Mouse (Mus musculus): ENCODE data around the gene Nxph3. TPM values are rescaled to one million over a fixed set of nuclear protein-coding genes. Genes with fewer than 3 reads are reported as not detected.

Gene Nxph3
- polyA plus RNA-seq, 1 experiment, result 30.2 TPM

DNA sequence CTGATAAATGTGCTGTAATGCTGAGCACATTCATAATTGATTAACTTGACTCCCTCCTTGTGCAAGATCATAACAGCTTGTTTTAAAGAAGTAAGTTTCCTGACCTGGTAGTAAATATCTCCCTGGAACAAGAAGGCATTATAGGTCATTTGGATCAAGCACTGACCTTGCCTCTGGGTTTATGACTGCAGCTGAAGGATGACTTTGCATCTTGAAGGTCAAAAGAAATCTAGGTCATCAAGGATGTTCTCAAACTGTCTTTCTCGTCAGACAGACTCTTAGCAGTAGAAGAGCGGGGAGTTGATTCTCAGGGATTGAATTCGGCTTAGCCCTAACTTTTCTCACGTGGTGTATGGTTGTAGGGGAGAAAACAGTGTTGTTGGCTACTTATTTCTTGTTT is 33.7 kb downstream of the Nxph3 start:
- Histone ChIP-seq H3K27ac (ENCODE audit: insufficient read depth, low read length) (no peak overlapping the region), H3K4me3 (ENCODE audit: insufficient read depth, low read length) (no peak overlapping the region), H3K4me1 (ENCODE audit: control insufficient read depth, insufficient read depth, low read length) (peaks cover 3% of the 10 kb centered on the region; the same call in 1 of the 2 replicates)
- TF ChIP-seq POLR2A (IDR thresholded peaks at IDR 0.05; ENCODE audit: extremely low read depth, insufficient read depth, low read length), result no peak
- no peak for TF ChIP-seq CTCF (IDR thresholded peaks at IDR 0.05; ENCODE audit: extremely low read depth, insufficient read depth, low read length)

DNA sequence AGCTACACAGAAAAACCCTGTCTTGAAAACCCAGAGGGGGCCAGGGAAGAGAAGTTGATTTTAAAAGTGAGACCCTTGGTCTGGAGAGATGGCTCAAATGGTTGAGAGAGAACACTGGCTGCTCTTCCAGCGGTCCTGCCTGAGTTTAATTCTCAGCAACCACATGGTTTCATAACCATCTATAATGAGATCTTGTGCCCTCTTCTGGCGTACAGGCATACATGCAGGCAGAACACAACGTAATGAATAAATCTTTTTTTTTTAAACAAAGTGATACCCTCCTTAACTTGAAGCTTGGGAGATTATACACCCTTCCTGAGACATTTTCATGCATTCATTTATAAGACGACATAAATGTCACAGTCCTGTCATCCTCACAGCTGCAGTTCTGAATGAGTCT is 34.9 kb downstream of the Nxph3 start:
- no peak for TF ChIP-seq POLR2A (IDR thresholded peaks at IDR 0.05; ENCODE audit: extremely low read depth, insufficient read depth, low read length)
- TF ChIP-seq CTCF (IDR thresholded peaks at IDR 0.05; ENCODE audit: extremely low read depth, insufficient read depth, low read length), result peak; percentile 15; the same call in 1 of the 2 replicates
- no peak overlapping the region for H3K27ac ChIP-seq (ENCODE audit: insufficient read depth, low read length)
- peaks cover 5% of the 10 kb centered on the region; the same call in 1 of the 2 replicates for H3K4me1 ChIP-seq (ENCODE audit: control insufficient read depth, insufficient read depth, low read length)
- H3K4me3 ChIP-seq (ENCODE audit: insufficient read depth, low read length), result no peak overlapping the region

DNA sequence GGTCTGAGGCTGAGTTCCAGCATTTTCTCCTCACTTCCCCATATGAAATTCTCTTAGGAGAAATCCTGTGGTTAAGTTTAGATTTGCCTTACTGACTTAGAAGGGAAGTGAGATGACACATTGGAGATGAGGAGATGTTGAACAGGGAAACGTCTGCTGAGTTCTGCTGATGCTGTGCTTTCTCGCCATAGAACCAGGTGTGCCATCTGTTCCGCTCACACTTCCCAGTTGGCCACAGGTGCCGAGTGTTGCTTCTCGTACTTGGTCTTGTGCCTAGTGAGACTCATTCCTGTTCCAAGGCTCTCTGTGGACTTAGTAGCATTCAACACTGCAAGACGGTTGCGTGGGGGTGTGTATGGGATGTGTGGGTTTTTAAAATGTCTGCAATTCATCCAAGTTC is 38.0 kb downstream of the Nxph3 start:
- Histone ChIP-seq H3K4me1 (ENCODE audit: control insufficient read depth, insufficient read depth, low read length) (peaks cover 5% of the 10 kb centered on the region; the same call in 1 of the 2 replicates), H3K27ac (ENCODE audit: insufficient read depth, low read length) (no peak overlapping the region), H3K4me3 (ENCODE audit: insufficient read depth, low read length) (no peak overlapping the region)
- TF ChIP-seq POLR2A (IDR thresholded peaks at IDR 0.05; ENCODE audit: extremely low read depth, insufficient read depth, low read length) (no peak), CTCF (IDR thresholded peaks at IDR 0.05; ENCODE audit: extremely low read depth, insufficient read depth, low read length) (no peak)

DNA sequence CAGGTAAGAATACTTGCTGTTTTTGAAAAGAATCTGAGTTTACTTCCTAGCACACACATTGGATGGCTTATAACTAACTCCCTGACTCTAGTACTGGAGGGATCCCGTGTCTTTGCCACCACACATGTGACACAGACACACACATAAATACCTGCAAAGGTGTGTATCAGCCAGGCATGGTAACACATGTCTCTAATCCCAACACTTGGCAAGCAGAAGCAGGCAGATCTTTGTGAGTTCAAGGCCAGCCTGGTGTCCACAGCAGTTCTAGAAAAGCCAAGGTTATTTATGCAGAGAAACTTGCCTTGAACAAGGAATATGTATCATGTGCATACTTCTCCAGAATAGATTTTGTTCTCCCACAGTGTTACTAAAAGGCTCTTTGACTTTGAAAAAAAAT is 40.9 kb downstream of the Nxph3 start:
- Histone ChIP-seq H3K27ac (ENCODE audit: insufficient read depth, low read length) (no peak overlapping the region), H3K4me3 (ENCODE audit: insufficient read depth, low read length) (no peak overlapping the region), H3K4me1 (ENCODE audit: control insufficient read depth, insufficient read depth, low read length) (peaks cover 5% of the 10 kb centered on the region; the same call in 1 of the 2 replicates)
- no peak for TF ChIP-seq POLR2A (IDR thresholded peaks at IDR 0.05; ENCODE audit: extremely low read depth, insufficient read depth, low read length)
- no peak for TF ChIP-seq CTCF (IDR thresholded peaks at IDR 0.05; ENCODE audit: extremely low read depth, insufficient read depth, low read length)

DNA sequence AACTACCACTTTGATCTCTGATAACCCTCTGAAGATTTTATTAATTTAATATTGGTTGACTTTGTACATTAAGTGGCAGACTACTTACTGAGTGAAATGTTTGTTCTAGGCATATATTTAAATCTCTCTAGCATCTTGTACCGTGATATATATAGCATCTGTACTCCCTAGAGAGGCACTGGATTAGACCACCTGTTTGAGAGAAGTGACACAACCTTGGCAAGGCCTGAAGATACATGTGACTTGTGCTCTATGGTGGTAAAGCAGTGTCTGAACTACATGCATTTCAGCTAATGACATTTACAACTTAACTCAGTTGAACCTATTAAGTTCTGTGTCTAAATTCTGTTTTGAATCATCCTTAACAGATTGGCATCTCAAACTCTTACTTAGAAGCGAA is 41.4 kb downstream of the Nxph3 start:
- peaks cover 5% of the 10 kb centered on the region for H3K4me1 ChIP-seq (ENCODE audit: control insufficient read depth, insufficient read depth, low read length)
- no peak for TF ChIP-seq CTCF (IDR thresholded peaks at IDR 0.05; ENCODE audit: extremely low read depth, insufficient read depth, low read length)
- no peak for TF ChIP-seq POLR2A (IDR thresholded peaks at IDR 0.05; ENCODE audit: extremely low read depth, insufficient read depth, low read length)
- H3K27ac ChIP-seq (ENCODE audit: insufficient read depth, low read length), result no peak overlapping the region
- H3K4me3 ChIP-seq (ENCODE audit: insufficient read depth, low read length), result no peak overlapping the region

DNA sequence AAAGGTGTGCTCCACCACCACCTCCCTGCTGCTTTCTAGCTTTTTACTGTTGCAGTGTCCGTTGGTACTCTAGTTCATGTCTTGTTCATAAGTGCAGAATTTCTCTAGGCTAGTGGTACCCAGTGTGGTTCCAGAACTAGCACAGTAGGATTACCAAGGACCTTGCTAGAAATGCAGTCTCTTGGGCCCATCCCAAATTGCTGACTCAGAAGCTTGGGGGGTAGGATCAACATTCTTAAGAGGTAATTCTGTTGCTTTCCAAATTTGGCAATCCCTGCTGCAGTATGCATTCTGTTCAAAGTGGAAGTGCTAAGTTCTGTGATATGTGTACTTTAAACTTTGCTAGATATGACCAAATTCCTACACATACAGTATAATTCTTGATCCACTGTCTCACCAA is 46.6 kb downstream of the Nxph3 start:
- TF ChIP-seq CTCF (IDR thresholded peaks at IDR 0.05; ENCODE audit: extremely low read depth, insufficient read depth, low read length) (no peak), POLR2A (IDR thresholded peaks at IDR 0.05; ENCODE audit: extremely low read depth, insufficient read depth, low read length) (no peak)
- H3K27ac ChIP-seq (ENCODE audit: insufficient read depth, low read length), result no peak overlapping the region
- no peak overlapping the region for H3K4me3 ChIP-seq (ENCODE audit: insufficient read depth, low read length)
- H3K4me1 ChIP-seq (ENCODE audit: control insufficient read depth, insufficient read depth, low read length), result no peaks in the 10 kb centered on the region; the same call in 1 of the 2 replicates

DNA sequence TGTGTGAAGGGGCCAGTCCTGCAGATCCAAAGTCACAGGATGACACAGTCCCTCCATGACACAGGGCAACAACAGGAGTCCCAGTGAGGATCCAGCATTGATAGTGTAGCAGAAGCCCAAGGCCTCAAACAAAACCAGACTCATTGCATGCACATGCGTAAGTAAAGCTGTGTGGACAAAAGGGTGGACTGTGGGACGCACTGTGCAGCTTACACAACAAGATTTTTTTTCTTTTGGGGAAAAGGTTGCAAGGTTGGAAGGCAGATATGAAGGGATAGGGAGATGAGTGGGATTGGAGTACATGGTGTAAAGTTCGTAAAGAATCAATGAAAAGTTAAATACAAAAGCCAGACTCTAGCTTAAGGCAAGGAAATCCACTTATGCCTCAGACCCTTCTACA is 52.2 kb downstream of the Nxph3 start:
- no peak overlapping the region for H3K4me3 ChIP-seq (ENCODE audit: insufficient read depth, low read length)
- no peaks in the 10 kb centered on the region; the same call in 1 of the 2 replicates for H3K4me1 ChIP-seq (ENCODE audit: control insufficient read depth, insufficient read depth, low read length)
- no peak overlapping the region for H3K27ac ChIP-seq (ENCODE audit: insufficient read depth, low read length)
- TF ChIP-seq CTCF (IDR thresholded peaks at IDR 0.05; ENCODE audit: extremely low read depth, insufficient read depth, low read length), result no peak
- no peak for TF ChIP-seq POLR2A (IDR thresholded peaks at IDR 0.05; ENCODE audit: extremely low read depth, insufficient read depth, low read length)

DNA sequence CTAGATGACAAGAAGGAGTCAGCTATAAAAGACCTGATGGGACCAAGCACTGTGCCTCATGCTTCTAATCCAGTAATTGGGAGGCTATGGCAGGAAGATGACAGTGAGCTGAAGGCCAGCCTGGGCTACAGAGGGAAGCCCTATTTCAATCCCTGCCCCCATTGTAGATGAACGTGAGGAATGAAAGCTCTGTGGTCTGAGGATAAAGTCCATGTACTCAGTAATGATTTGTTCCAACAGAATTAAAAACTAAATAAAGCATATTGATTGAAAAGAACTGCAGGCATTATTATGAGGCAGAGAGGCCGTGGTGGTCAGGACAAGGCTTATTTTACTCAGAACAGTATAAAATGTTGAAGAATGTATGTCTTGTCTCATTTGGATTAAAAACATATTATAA is 53.5 kb downstream of the Nxph3 start:
- no peak for TF ChIP-seq CTCF (IDR thresholded peaks at IDR 0.05; ENCODE audit: extremely low read depth, insufficient read depth, low read length)
- TF ChIP-seq POLR2A (IDR thresholded peaks at IDR 0.05; ENCODE audit: extremely low read depth, insufficient read depth, low read length), result no peak
- no peak overlapping the region for H3K27ac ChIP-seq (ENCODE audit: insufficient read depth, low read length)
- H3K4me3 ChIP-seq (ENCODE audit: insufficient read depth, low read length), result no peak overlapping the region
- no peaks in the 10 kb centered on the region; the same call in 1 of the 2 replicates for H3K4me1 ChIP-seq (ENCODE audit: control insufficient read depth, insufficient read depth, low read length)

Other genes starting within 250 kb of the Nxph3 start
- gene Kat7, start 204.3 kb downstream of the Nxph3 start, polyA plus RNA-seq (2012; rRNA removed), result 51.1 and 51.8 TPM in 2 replicates
- 7.5 and 7.7 TPM in 2 replicates for gene Fam117a, start 177.6 kb downstream of the Nxph3 start, polyA plus RNA-seq (2012; rRNA removed)
- gene Slc35b1, start 129.9 kb downstream of the Nxph3 start, polyA plus RNA-seq (2012; rRNA removed), result 77.9 and 78.2 TPM in 2 replicates
- gene Spop, start 100.5 kb downstream of the Nxph3 start, polyA plus RNA-seq (2012; rRNA removed), result 128 and 136 TPM in 2 replicates
- 0.86 and 0.93 TPM in 2 replicates for gene Ngfr, start 73.2 kb upstream of the Nxph3 start, polyA plus RNA-seq (2012; rRNA removed)
- 128 and 129 TPM in 2 replicates for gene Phb, start 152.4 kb upstream of the Nxph3 start, polyA plus RNA-seq (2012; rRNA removed)
- gene Zfp652, start 198.1 kb upstream of the Nxph3 start, polyA plus RNA-seq (2012; rRNA removed), result 21.2 and 21.5 TPM in 2 replicates
- 0.40 and 0.51 TPM in 2 replicates for gene B130006D01Rik, start 209.0 kb upstream of the Nxph3 start, polyA plus RNA-seq (2012; rRNA removed)